Comparison of ENCODE assay signal across 9 mouse cellular contexts in the genomic region with DNA sequence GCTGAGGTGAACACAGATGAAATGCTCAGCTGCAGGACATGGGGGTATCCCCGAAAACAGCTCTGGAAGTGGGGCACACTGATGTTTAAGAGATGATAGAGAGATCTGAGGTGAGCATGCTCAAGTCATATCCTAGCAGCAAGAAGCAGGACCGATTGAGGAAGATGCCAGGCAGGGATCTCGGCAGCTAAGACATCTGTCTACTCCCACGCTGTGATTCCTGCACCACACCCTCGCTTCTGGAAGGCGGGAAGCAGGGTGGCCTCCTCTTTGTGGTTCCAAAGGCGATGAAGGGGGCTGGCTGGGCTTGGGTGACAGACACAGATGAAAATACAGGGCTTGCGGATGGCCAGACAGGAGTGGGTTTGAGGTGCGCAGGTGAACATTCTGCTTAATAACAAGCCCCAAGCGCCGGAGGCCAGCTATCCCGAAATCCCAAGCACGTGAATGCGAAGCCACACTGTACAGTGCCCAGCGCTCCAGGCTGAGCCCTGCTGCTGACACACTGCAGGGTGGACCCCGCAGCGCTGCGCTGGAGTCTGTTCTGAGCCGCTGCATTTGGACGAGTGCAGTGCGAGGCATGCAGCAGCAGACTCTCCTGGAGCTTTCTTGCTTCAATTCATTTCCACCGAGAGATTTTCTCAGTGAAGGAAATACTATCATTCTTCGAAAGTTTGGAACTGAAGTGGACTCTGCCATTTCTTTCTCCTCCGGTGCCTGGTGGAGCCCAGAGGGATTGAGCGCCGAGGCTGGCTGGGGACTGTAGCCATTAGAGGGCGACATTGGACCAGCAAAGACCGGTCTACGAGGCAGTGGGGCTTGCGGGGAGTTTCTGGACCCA.
DNase-seq lines count a peak whose midpoint lies in the region; ATAC-seq and TF ChIP-seq lines count a peak whose summit lies in the region.
"Had no signal": no experiment of that assay in that cellular context is flagged by ENCODE, and none has a peak within 500 bp of the region (broad histone marks: within the 10 kb centered on the region; RNA-seq: fewer than 3 reads in every experiment).

No protein-coding gene starts in this region.

- peak; percentile 83 for DNase-seq in kidney, adult 18-20 months
- DNase-seq in kidney, adult 11 months = no peak
- peak; percentile 81 to 89 for DNase-seq in heart, adult 18-20 months
- peak; percentile 83 for DNase-seq in left cerebral cortex, postnatal 4 days
- peak; percentile 78 for DNase-seq in stomach, postnatal 0 days (ENCODE audit: low spot score)

- H3K4me1 ChIP-seq in embryonic facial prominence, embryonic 12.5 days = 0 out of 2 replicates have a peak, but pooled peaks cover 4% of the 10 kb centered on the region
- H3K4me1 ChIP-seq in intestine, embryonic 16.5 days (ENCODE audit: control insufficient read depth, insufficient read depth, low read length) = no peaks in the 10 kb centered on the region; the same call in 1 of the 2 replicates
- peaks cover 8% of the 10 kb centered on the region; the same call in 1 of the 2 replicates for H3K4me1 ChIP-seq in midbrain, embryonic 15.5 days
- no peaks in the 10 kb centered on the region for H3K4me1 ChIP-seq in stomach, postnatal 0 days (replicated peaks; ENCODE audit: control insufficient read depth, insufficient read depth)
- H3K4me1 ChIP-seq: megakaryocyte, embryonic 14.5 days had no signal

- WGBS in embryonic facial prominence, embryonic 12.5 days = 20% methylated on average over 30 of the region's 30 CpGs
- 20% methylated on average over 29 of the region's 30 CpGs for WGBS in intestine, embryonic 16.5 days
- 18% methylated on average over 30 of the region's 30 CpGs for WGBS in midbrain, embryonic 15.5 days
- 18% methylated on average over 30 of the region's 30 CpGs for WGBS in stomach, postnatal 0 days

- intact Hi-C loops in left cerebral cortex, postnatal 4 days (cut with DNase I) = loop anchor here (5.0 to 10.0 kb wide), 3 partner anchors 148 to 584 kb away; a partner anchor contains a TSS

- peak overlapping the region; percentile 15; the same call in 1 of the 2 replicates for H3K4me3 ChIP-seq in embryonic facial prominence, embryonic 12.5 days
- H3K4me3 ChIP-seq in intestine, embryonic 16.5 days (ENCODE audit: low read length) = peak overlapping the region; percentile 27
- H3K4me3 ChIP-seq in midbrain, embryonic 15.5 days = 0 out of 2 replicates have a peak overlapping the region, but pooled peaks have one; percentile 6
- no peak overlapping the region for H3K4me3 ChIP-seq in stomach, postnatal 0 days (ENCODE audit: low read depth, low read length)
- H3K4me3 ChIP-seq: megakaryocyte, embryonic 14.5 days had no signal

- no peak for TF ChIP-seq EP300 in stomach, postnatal 0 days (optimal IDR thresholded peaks at IDR 0.05)

- peak; percentile 80; the same call in 1 of the 2 replicates for ATAC-seq in embryonic facial prominence, embryonic 12.5 days (ENCODE audit: insufficient number of reproducible peaks, insufficient read depth, low FRiP score, low TSS enrichment)
- peak; percentile 72; the same call in 1 of the 2 replicates for ATAC-seq in intestine, embryonic 16.5 days
- peak; percentile 85 for ATAC-seq in midbrain, embryonic 15.5 days (replicated peaks)
- no peak for ATAC-seq in stomach, postnatal 0 days (ENCODE audit: low FRiP score, low TSS enrichment)

- peak overlapping the region; percentile 49 for H3K4me2 ChIP-seq in embryonic facial prominence, embryonic 12.5 days (replicated peaks)
- H3K4me2 ChIP-seq in intestine, embryonic 16.5 days (ENCODE audit: low read depth, low read length) = peak overlapping the region; percentile 46
- H3K4me2 ChIP-seq in midbrain, embryonic 15.5 days = peak overlapping the region; percentile 39
- H3K4me2 ChIP-seq in stomach, postnatal 0 days (replicated peaks; ENCODE audit: low read depth) = peak overlapping the region; percentile 38; the same call in 1 of the 2 replicates

- TF ChIP-seq CTCF in stomach, postnatal 0 days (IDR thresholded peaks at IDR 0.05; ENCODE audit: low read depth) = peak; percentile 91

- no peaks in the 10 kb centered on the region for H3K9me3 ChIP-seq in embryonic facial prominence, embryonic 12.5 days
- H3K9me3 ChIP-seq in intestine, embryonic 16.5 days (ENCODE audit: control insufficient read depth, low read length) = no peaks in the 10 kb centered on the region
- no peaks in the 10 kb centered on the region for H3K9me3 ChIP-seq in midbrain, embryonic 15.5 days
- H3K9me3 ChIP-seq in stomach, postnatal 0 days (ENCODE audit: control insufficient read depth, low read length) = no peaks in the 10 kb centered on the region
- H3K9me3 ChIP-seq: megakaryocyte, embryonic 14.5 days had no signal

- peaks cover 17% of the 10 kb centered on the region; the same call in 1 of the 2 replicates for H3K27me3 ChIP-seq in embryonic facial prominence, embryonic 12.5 days
- 0 out of 2 replicates have a peak, but pooled peaks cover 5% of the 10 kb centered on the region for H3K27me3 ChIP-seq in intestine, embryonic 16.5 days (replicated peaks; ENCODE audit: control insufficient read depth, insufficient read depth, low read length)
- H3K27me3 ChIP-seq in midbrain, embryonic 15.5 days (replicated peaks) = no peaks in the 10 kb centered on the region
- H3K27me3 ChIP-seq in stomach, postnatal 0 days (ENCODE audit: control insufficient read depth, insufficient read depth, low read length) = no peaks in the 10 kb centered on the region

- peak overlapping the region; percentile 7; the same call in 1 of the 2 replicates for H3K9ac ChIP-seq in embryonic facial prominence, embryonic 12.5 days
- H3K9ac ChIP-seq in intestine, embryonic 16.5 days (ENCODE audit: low read depth, low read length) = no peak overlapping the region
- no peak overlapping the region for H3K9ac ChIP-seq in midbrain, embryonic 15.5 days
- no peak overlapping the region for H3K9ac ChIP-seq in stomach, postnatal 0 days (ENCODE audit: low read length)

- H3K36me3 ChIP-seq in embryonic facial prominence, embryonic 12.5 days = no peaks in the 10 kb centered on the region
- H3K36me3 ChIP-seq in intestine, embryonic 16.5 days (ENCODE audit: control insufficient read depth, insufficient read depth, low read length) = no peaks in the 10 kb centered on the region
- H3K36me3 ChIP-seq in midbrain, embryonic 15.5 days (replicated peaks) = no peaks in the 10 kb centered on the region
- no peaks in the 10 kb centered on the region for H3K36me3 ChIP-seq in stomach, postnatal 0 days (ENCODE audit: control insufficient read depth, insufficient read depth, low read length)

- H3K27ac ChIP-seq in embryonic facial prominence, embryonic 12.5 days = no peak overlapping the region
- H3K27ac ChIP-seq in intestine, embryonic 16.5 days (ENCODE audit: low read length) = no peak overlapping the region
- H3K27ac ChIP-seq in midbrain, embryonic 15.5 days = no peak overlapping the region
- H3K27ac ChIP-seq in stomach, postnatal 0 days (replicated peaks) = no peak overlapping the region
